Comparison of ENCODE assay signal across 8 mouse cellular contexts in the genomic region with DNA sequence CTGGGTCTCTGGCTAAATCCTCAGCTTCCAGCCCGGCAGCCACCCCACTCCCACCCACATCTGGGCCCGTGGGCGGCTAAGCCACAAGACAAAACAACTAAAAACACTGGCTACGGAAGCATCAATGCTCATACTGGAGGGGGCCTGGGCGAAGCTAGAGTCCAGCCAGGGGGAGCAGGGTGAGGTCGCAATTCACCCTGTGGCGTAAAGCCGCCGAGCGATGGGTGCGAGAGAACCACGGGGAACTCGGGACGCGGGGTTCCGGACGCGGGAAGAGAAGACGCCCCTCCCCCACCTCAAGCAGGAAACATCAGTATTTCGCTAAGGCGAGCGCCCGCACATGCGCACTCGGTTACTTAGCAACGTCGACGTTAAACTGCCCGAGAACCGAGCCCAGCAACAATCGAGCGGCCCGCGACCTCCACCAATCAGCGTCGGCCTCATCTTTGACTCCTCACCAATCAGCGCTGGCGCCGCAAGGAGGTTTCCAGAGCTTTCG. TPM values are rescaled to one million over a fixed set of nuclear protein-coding genes. Genes with fewer than 3 reads are reported as not detected.
DNase-seq lines count a peak whose midpoint lies in the region; ATAC-seq and TF ChIP-seq lines count a peak whose summit lies in the region.

A gene (plus strand): TSS at position 445 of the 499 bp plus-strand sequence.

- TF ChIP-seq CTCF in ES-Bruce4 (IDR thresholded peaks at IDR 0.05; ENCODE audit: low read depth, low read length): no peak

- intact Hi-C loops in heart, postnatal 14 days (cut with DNase I): loop anchor here (2.0 to 5.0 kb wide), 2 partner anchors 52 to 93 kb away; a partner anchor contains a TSS

- H3K4me3 ChIP-seq in ES-Bruce4 (ENCODE audit: low read depth, low read length): peak within 1 kb of the TSS; percentile 97
- H3K4me3 ChIP-seq in forebrain, embryonic 14.5 days (ENCODE audit: low read depth, low read length): peak within 1 kb of the TSS; percentile 46
- H3K4me3 ChIP-seq in neural tube, embryonic 15.5 days (replicated peaks): peak within 1 kb of the TSS; percentile 71

- peak; percentile 58 for TF ChIP-seq POLR2A in ES-Bruce4 (IDR thresholded peaks at IDR 0.05; ENCODE audit: insufficient read depth, low read length)

- peaks cover 18% of the 10 kb centered on the region for H3K36me3 ChIP-seq in ES-Bruce4 (ENCODE audit: control insufficient read depth, insufficient read depth, low read length, poor library complexity, severe bottlenecking)
- peaks cover 29% of the 10 kb centered on the region for H3K36me3 ChIP-seq in forebrain, embryonic 14.5 days (ENCODE audit: control insufficient read depth, insufficient read depth, low read length)
- 0 out of 2 replicates have a peak, but pooled peaks cover 7% of the 10 kb centered on the region for H3K36me3 ChIP-seq in neural tube, embryonic 15.5 days

- DNase-seq in cerebellum, adult 11 months: peak; percentile 99
- DNase-seq in forebrain, embryonic 14.5 days (ENCODE audit: low spot score): peak; percentile 100
- DNase-seq in heart, postnatal 14 days: peak; percentile 99
- DNase-seq in layer of hippocampus, adult 11-12 months (ENCODE audit: low spot score): peak; percentile 100
- DNase-seq in lung, adult 18-20 months: peak; percentile 99 to 100
- DNase-seq in testis, postnatal 14 days (ENCODE audit: low spot score): peak; percentile 99

- H3K9me3 ChIP-seq in ES-Bruce4 (replicated peaks; ENCODE audit: control insufficient read depth, insufficient read depth, low read length, poor library complexity, severe bottlenecking): no peaks in the 10 kb centered on the region
- H3K9me3 ChIP-seq in forebrain, embryonic 14.5 days (replicated peaks; ENCODE audit: control insufficient read depth, low read length): no peaks in the 10 kb centered on the region
- no peaks in the 10 kb centered on the region for H3K9me3 ChIP-seq in neural tube, embryonic 15.5 days (replicated peaks)

- ATAC-seq in forebrain, embryonic 14.5 days: peak; percentile 97
- peak; percentile 98 for ATAC-seq in neural tube, embryonic 15.5 days (ENCODE audit: low FRiP score)

- H3K4me1 ChIP-seq in ES-Bruce4 (ENCODE audit: control insufficient read depth, insufficient read depth, low read length): no peaks in the 10 kb centered on the region
- H3K4me1 ChIP-seq in forebrain, embryonic 14.5 days (ENCODE audit: control insufficient read depth, insufficient read depth, low read length): peaks cover 26% of the 10 kb centered on the region
- H3K4me1 ChIP-seq in neural tube, embryonic 15.5 days: peaks cover 39% of the 10 kb centered on the region

- H3K9ac ChIP-seq in ES-Bruce4 (ENCODE audit: low read depth, poor library complexity, severe bottlenecking): peak within 1 kb of the TSS; percentile 97
- peak within 1 kb of the TSS; percentile 85 for H3K9ac ChIP-seq in forebrain, embryonic 14.5 days (ENCODE audit: low read length)
- H3K9ac ChIP-seq in neural tube, embryonic 15.5 days (replicated peaks): peak within 1 kb of the TSS; percentile 97

- H3K27ac ChIP-seq in ES-Bruce4 (ENCODE audit: insufficient read depth, low read length): peak within 1 kb of the TSS; percentile 94
- peak within 1 kb of the TSS; percentile 95 for H3K27ac ChIP-seq in forebrain, embryonic 14.5 days (ENCODE audit: low read depth, low read length)
- peak within 1 kb of the TSS; percentile 99 for H3K27ac ChIP-seq in neural tube, embryonic 15.5 days (replicated peaks)

- peak within 1 kb of the TSS; percentile 75 for H3K4me2 ChIP-seq in forebrain, embryonic 14.5 days (ENCODE audit: low read length)
- peak within 1 kb of the TSS; percentile 74 for H3K4me2 ChIP-seq in neural tube, embryonic 15.5 days

- under 1% methylated on average over 38 of the region's 40 CpGs for WGBS in forebrain, embryonic 14.5 days
- under 1% methylated on average over 40 of the region's 40 CpGs for WGBS in neural tube, embryonic 15.5 days

- no peaks in the 10 kb centered on the region for H3K27me3 ChIP-seq in ES-Bruce4 (ENCODE audit: control insufficient read depth, insufficient read depth, low read length, poor library complexity, severe bottlenecking)
- no peaks in the 10 kb centered on the region for H3K27me3 ChIP-seq in forebrain, embryonic 14.5 days (replicated peaks; ENCODE audit: control insufficient read depth, insufficient read depth, low read length)
- no peaks in the 10 kb centered on the region for H3K27me3 ChIP-seq in neural tube, embryonic 15.5 days (replicated peaks)

- 0 out of 2 replicates have a peak, but pooled peaks have one; percentile 71 for TF ChIP-seq EP300 in ES-Bruce4 (IDR thresholded peaks at IDR 0.05; ENCODE audit: insufficient read depth, low read depth, low read length)

RNA-seq across cellular contexts. Expression of the gene that starts here (rescaled TPM):
- polyA plus RNA-seq in ES-Bruce4 (2011; ENCODE audit: insufficient read depth, insufficient read length, low read depth, missing spikeins): 626 and 640 TPM in 2 replicates
- polyA plus RNA-seq in forebrain, embryonic 14.5 days (2014; fragmentation: Nextera tagmentation; extraction: Ambion mirVana): 5,294 and 5,616 TPM in 2 replicates
- 100 to 1,000 TPM; 658 to 665 TPM for total RNA-seq in heart, postnatal 14 days (2021)
- 4,120 and 4,434 TPM in 2 replicates for polyA plus RNA-seq in neural tube, embryonic 15.5 days (2015; fragmentation: Nextera tagmentation; extraction: Ambion mirVana)

Comparison
In these comparisons a context has a peak if more than half of its experiments do, and no peak if none do; other contexts are left out.
1. Peak in every context shown above with its lines: DNase-seq, ATAC-seq, H3K4me3 ChIP-seq and H3K27ac ChIP-seq.
2. H3K4me3 ChIP-seq: peak in every context shown above with its lines; median percentile 97 in ES-Bruce4; 71 in neural tube, embryonic 15.5 days; 46 in forebrain, embryonic 14.5 days.